Mouse (Mus musculus): Measurements from ENCODE around the gene Lrrc4. TPM values are rescaled to one million over a fixed set of nuclear protein-coding genes. Genes with fewer than 3 reads are reported as not detected.

Lrrc4 gene
- polyA plus RNA-seq, 1 experiment from 2014 or later: 0.87 TPM

GRCm38 (mm10) chr6:28753217-28753616 lies 78.3 kb downstream of the Lrrc4 start:
- Histone ChIP-seq H3K4me3 (ENCODE audit: low read depth, low read length) (no peak overlapping the region), H3K27me3 (ENCODE audit: control insufficient read depth, insufficient read depth, low read length) (no peaks in the 10 kb centered on the region), H3K36me3 (ENCODE audit: control insufficient read depth, insufficient read depth, low read length) (no peaks in the 10 kb centered on the region; the same call in 1 of the 2 replicates), H3K9me3 (ENCODE audit: control insufficient read depth, low read depth, low read length) (no peaks in the 10 kb centered on the region), H3K4me1 (ENCODE audit: control insufficient read depth, insufficient read depth, low read length) (peaks cover 7% of the 10 kb centered on the region; the same call in 1 of the 2 replicates), H3K9ac (replicated peaks; ENCODE audit: low read depth, low read length) (no peak overlapping the region), H3K27ac (ENCODE audit: low read length) (no peak overlapping the region), H3K4me2 (replicated peaks; ENCODE audit: low read depth, low read length) (no peak overlapping the region)
- WGBS: 96% methylated on average over 5 of the region's 5 CpGs
- no peak for ATAC-seq (ENCODE audit: insufficient number of reproducible peaks, insufficient read depth, low FRiP score, low read depth)

DNA sequence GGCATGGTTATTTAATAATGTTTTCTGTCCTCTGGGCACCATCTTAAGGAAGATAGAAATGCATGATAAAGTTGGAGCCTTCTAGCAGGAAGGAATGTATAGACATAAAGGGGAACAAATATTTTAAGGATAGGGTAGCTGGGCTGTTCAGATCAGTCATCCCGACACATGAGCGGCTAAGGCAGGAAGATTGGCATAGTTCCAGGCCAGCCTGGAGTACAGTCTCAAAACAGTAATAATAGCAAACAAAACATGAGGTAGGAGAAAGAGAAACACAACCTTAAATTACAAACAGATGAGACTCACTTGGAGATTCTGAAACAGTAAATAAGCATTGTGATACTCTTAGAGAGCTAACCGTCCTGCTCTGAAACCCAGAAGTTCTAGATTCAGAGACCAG lies 80.4 kb downstream of the Lrrc4 start:
- H3K9ac ChIP-seq (replicated peaks; ENCODE audit: low read depth, low read length): no peak overlapping the region
- no peak overlapping the region for H3K4me3 ChIP-seq (ENCODE audit: low read depth, low read length)
- no peak overlapping the region for H3K4me2 ChIP-seq (replicated peaks; ENCODE audit: low read depth, low read length)
- H3K27me3 ChIP-seq (ENCODE audit: control insufficient read depth, insufficient read depth, low read length): no peaks in the 10 kb centered on the region
- no peak overlapping the region for H3K27ac ChIP-seq (ENCODE audit: low read length)
- no peaks in the 10 kb centered on the region for H3K9me3 ChIP-seq (ENCODE audit: control insufficient read depth, low read depth, low read length)
- 59% methylated on average over 3 of the region's 3 CpGs for WGBS
- no peak for ATAC-seq (ENCODE audit: insufficient number of reproducible peaks, insufficient read depth, low FRiP score, low read depth)
- H3K4me1 ChIP-seq (ENCODE audit: control insufficient read depth, insufficient read depth, low read length): peaks cover 3% of the 10 kb centered on the region; the same call in 1 of the 2 replicates
- peaks cover 2% of the 10 kb centered on the region for H3K36me3 ChIP-seq (ENCODE audit: control insufficient read depth, insufficient read depth, low read length)

- Histone ChIP-seq H3K4me3 (ENCODE audit: low read depth, low read length) (no peak overlapping the region), H3K4me1 (ENCODE audit: control insufficient read depth, insufficient read depth, low read length) (0 out of 2 replicates have a peak, but pooled peaks cover under 1% of the 10 kb centered on the region), H3K9me3 (ENCODE audit: control insufficient read depth, low read depth, low read length) (no peaks in the 10 kb centered on the region), H3K9ac (replicated peaks; ENCODE audit: low read depth, low read length) (no peak overlapping the region), H3K27me3 (ENCODE audit: control insufficient read depth, insufficient read depth, low read length) (no peaks in the 10 kb centered on the region), H3K36me3 (ENCODE audit: control insufficient read depth, insufficient read depth, low read length) (peaks cover 7% of the 10 kb centered on the region), H3K4me2 (replicated peaks; ENCODE audit: low read depth, low read length) (no peak overlapping the region), H3K27ac (ENCODE audit: low read length) (no peak overlapping the region)
- no peak for ATAC-seq (ENCODE audit: insufficient number of reproducible peaks, insufficient read depth, low FRiP score, low read depth)
- WGBS: 79% methylated on average over 3 of the region's 3 CpGs
Measured at GRCm38 (mm10) chr6:28749224-28749623, 82.3 kb downstream of the Lrrc4 start.

- WGBS: 64% methylated on average over 14 of the region's 14 CpGs
- H3K9me3 ChIP-seq (ENCODE audit: control insufficient read depth, low read depth, low read length): no peaks in the 10 kb centered on the region
- H3K4me3 ChIP-seq (ENCODE audit: low read depth, low read length): no peak overlapping the region
- 0 out of 2 replicates have a peak, but pooled peaks cover 6% of the 10 kb centered on the region for H3K4me1 ChIP-seq (ENCODE audit: control insufficient read depth, insufficient read depth, low read length)
- no peaks in the 10 kb centered on the region for H3K27me3 ChIP-seq (ENCODE audit: control insufficient read depth, insufficient read depth, low read length)
- H3K9ac ChIP-seq (replicated peaks; ENCODE audit: low read depth, low read length): no peak overlapping the region
- H3K36me3 ChIP-seq (ENCODE audit: control insufficient read depth, insufficient read depth, low read length): peaks cover 7% of the 10 kb centered on the region
- no peak overlapping the region for H3K4me2 ChIP-seq (replicated peaks; ENCODE audit: low read depth, low read length)
- ATAC-seq (ENCODE audit: insufficient number of reproducible peaks, insufficient read depth, low FRiP score, low read depth): no peak
- no peak overlapping the region for H3K27ac ChIP-seq (ENCODE audit: low read length)
Measured at GRCm38 (mm10) chr6:28747931-28748670, 83.4 kb downstream of the Lrrc4 start.

- H3K27me3 ChIP-seq (ENCODE audit: control insufficient read depth, insufficient read depth, low read length): no peaks in the 10 kb centered on the region
- no peaks in the 10 kb centered on the region for H3K9me3 ChIP-seq (ENCODE audit: control insufficient read depth, low read depth, low read length)
- 94% methylated on average over 5 of the region's 5 CpGs for WGBS
- peaks cover 7% of the 10 kb centered on the region for H3K36me3 ChIP-seq (ENCODE audit: control insufficient read depth, insufficient read depth, low read length)
- no peak overlapping the region for H3K4me3 ChIP-seq (ENCODE audit: low read depth, low read length)
- H3K4me2 ChIP-seq (replicated peaks; ENCODE audit: low read depth, low read length): no peak overlapping the region
- H3K9ac ChIP-seq (replicated peaks; ENCODE audit: low read depth, low read length): no peak overlapping the region
- 0 out of 2 replicates have a peak, but pooled peaks cover 6% of the 10 kb centered on the region for H3K4me1 ChIP-seq (ENCODE audit: control insufficient read depth, insufficient read depth, low read length)
- no peak overlapping the region for H3K27ac ChIP-seq (ENCODE audit: low read length)
- ATAC-seq (ENCODE audit: insufficient number of reproducible peaks, insufficient read depth, low FRiP score, low read depth): no peak
Measured at GRCm38 (mm10) chr6:28747025-28747424, 84.5 kb downstream of the Lrrc4 start.

- H3K4me3 ChIP-seq (ENCODE audit: low read depth, low read length): no peak overlapping the region
- H3K4me1 ChIP-seq (ENCODE audit: control insufficient read depth, insufficient read depth, low read length): 0 out of 2 replicates have a peak, but pooled peaks cover 6% of the 10 kb centered on the region
- no peak for ATAC-seq (ENCODE audit: insufficient number of reproducible peaks, insufficient read depth, low FRiP score, low read depth)
- H3K27ac ChIP-seq (ENCODE audit: low read length): no peak overlapping the region
- no peaks in the 10 kb centered on the region for H3K27me3 ChIP-seq (ENCODE audit: control insufficient read depth, insufficient read depth, low read length)
- H3K9ac ChIP-seq (replicated peaks; ENCODE audit: low read depth, low read length): no peak overlapping the region
- no peaks in the 10 kb centered on the region for H3K9me3 ChIP-seq (ENCODE audit: control insufficient read depth, low read depth, low read length)
- H3K36me3 ChIP-seq (ENCODE audit: control insufficient read depth, insufficient read depth, low read length): peaks cover 7% of the 10 kb centered on the region
- 82% methylated on average over 7 of the region's 7 CpGs for WGBS
- no peak overlapping the region for H3K4me2 ChIP-seq (replicated peaks; ENCODE audit: low read depth, low read length)
Measured at GRCm38 (mm10) chr6:28745864-28746263, 85.7 kb downstream of the Lrrc4 start.

DNA sequence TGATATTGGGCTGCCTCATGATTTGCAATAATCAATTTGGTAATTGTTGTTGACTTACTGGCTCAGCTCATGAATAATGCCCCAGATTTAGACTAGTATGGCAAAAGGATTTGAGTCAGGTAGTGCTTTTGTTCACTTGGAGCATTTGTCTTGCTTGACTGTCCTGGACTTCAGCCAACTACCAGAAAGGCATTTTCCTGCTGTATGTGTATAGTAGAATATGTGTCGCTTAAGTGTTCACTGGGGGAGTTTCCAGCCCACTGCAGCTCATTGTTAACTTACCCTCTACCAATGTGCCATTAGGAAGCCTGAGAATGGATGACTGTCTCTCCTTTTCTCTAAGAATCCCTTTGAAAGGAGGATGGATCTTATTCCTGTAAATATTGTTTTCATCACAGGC lies 88.0 kb downstream of the Lrrc4 start:
- Histone ChIP-seq H3K4me1 (ENCODE audit: control insufficient read depth, insufficient read depth, low read length) (0 out of 2 replicates have a peak, but pooled peaks cover 6% of the 10 kb centered on the region), H3K27me3 (ENCODE audit: control insufficient read depth, insufficient read depth, low read length) (no peaks in the 10 kb centered on the region), H3K9me3 (ENCODE audit: control insufficient read depth, low read depth, low read length) (no peaks in the 10 kb centered on the region), H3K4me3 (ENCODE audit: low read depth, low read length) (no peak overlapping the region), H3K9ac (replicated peaks; ENCODE audit: low read depth, low read length) (no peak overlapping the region), H3K4me2 (replicated peaks; ENCODE audit: low read depth, low read length) (no peak overlapping the region), H3K36me3 (ENCODE audit: control insufficient read depth, insufficient read depth, low read length) (peaks cover 7% of the 10 kb centered on the region), H3K27ac (ENCODE audit: low read length) (no peak overlapping the region)
- ATAC-seq (ENCODE audit: insufficient number of reproducible peaks, insufficient read depth, low FRiP score, low read depth): no peak
- WGBS: 7% methylated on average over 1 of the region's 1 CpGs

GRCm38 (mm10) chr6:28737601-28738000 lies 93.9 kb downstream of the Lrrc4 start:
- no peak overlapping the region for H3K9ac ChIP-seq (replicated peaks; ENCODE audit: low read depth, low read length)
- H3K4me2 ChIP-seq (replicated peaks; ENCODE audit: low read depth, low read length): no peak overlapping the region
- no peaks in the 10 kb centered on the region for H3K27me3 ChIP-seq (ENCODE audit: control insufficient read depth, insufficient read depth, low read length)
- H3K36me3 ChIP-seq (ENCODE audit: control insufficient read depth, insufficient read depth, low read length): no peaks in the 10 kb centered on the region; the same call in 1 of the 2 replicates
- WGBS: 70% methylated on average over 1 of the region's 1 CpGs
- ATAC-seq (ENCODE audit: insufficient number of reproducible peaks, insufficient read depth, low FRiP score, low read depth): no peak
- no peak overlapping the region for H3K27ac ChIP-seq (ENCODE audit: low read length)
- H3K4me3 ChIP-seq (ENCODE audit: low read depth, low read length): no peak overlapping the region
- no peaks in the 10 kb centered on the region; the same call in 1 of the 2 replicates for H3K4me1 ChIP-seq (ENCODE audit: control insufficient read depth, insufficient read depth, low read length)
- H3K9me3 ChIP-seq (ENCODE audit: control insufficient read depth, low read depth, low read length): no peaks in the 10 kb centered on the region

Measured in stomach, embryonic 14.5 days (tissue).